Mouse (Mus musculus): ENCODE measurements around the gene S100a4. TPM values are rescaled to one million over a fixed set of nuclear protein-coding genes. Genes with fewer than 3 reads are reported as not detected.

Gene S100a4
- total and polyA plus RNA-seq, 3 experiments, result 1.1 TPM; not detected in 2

DNA sequence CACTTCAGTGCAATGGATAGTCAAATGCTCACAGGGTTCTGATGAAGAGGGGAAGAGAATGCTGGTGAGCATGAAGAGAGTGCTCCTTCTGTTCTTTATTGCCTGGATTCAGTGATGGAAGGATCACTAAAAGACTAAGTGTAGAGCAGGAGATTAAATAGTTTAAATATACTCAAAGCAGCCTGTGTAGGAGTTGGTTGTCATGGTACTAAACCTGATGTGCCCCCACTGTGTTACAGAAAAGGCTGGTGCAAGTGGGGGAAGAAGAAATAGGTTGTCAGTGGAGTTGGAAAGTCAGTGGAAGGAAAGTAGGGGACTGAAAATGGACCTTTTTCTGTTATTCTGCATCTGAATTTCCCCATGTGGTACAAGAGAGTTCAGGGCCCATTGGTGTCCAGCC lies 45.4 kb downstream of the S100a4 start:
- dilution Hi-C loops (cut with MboI; ENCODE audit: extremely low pct_ligation_motif_present, extremely low pct_unique_long_range_greater_than_20kb, low sequenced_read_pairs) (no loop called here), in situ Hi-C loops (cut with MboI; ENCODE audit: low pct_ligation_motif_present, low pct_unique_long_range_greater_than_20kb, low sequenced_read_pairs) (no loop called here)
- no peaks in the 10 kb centered on the region for H3K36me3 ChIP-seq (replicated peaks in 1 of 2; ENCODE audit: control insufficient read depth in 1 of 2, insufficient read depth in 1 of 2, low read length in 1 of 2)
- DNase-seq (ENCODE audit: extremely low read depth), result no peak
- no peaks in the 10 kb centered on the region for H3K4me1 ChIP-seq (ENCODE audit: control insufficient read depth in 1 of 2, insufficient read depth in 2 of 2)
- no peak overlapping the region for H3K4me2 ChIP-seq (ENCODE audit: insufficient read depth, low read depth, poor library complexity, severe bottlenecking)
- no peaks in the 10 kb centered on the region for H3K9me3 ChIP-seq (replicated peaks; ENCODE audit: low read length)
- no peak overlapping the region for H3K27ac ChIP-seq (ENCODE audit: insufficient read depth, low read depth)
- H3K4me3 ChIP-seq (replicated peaks in 1 of 3; ENCODE audit: low read depth in 2 of 3, low read length in 2 of 3, poor library complexity in 1 of 3), result no peak overlapping the region
- TF ChIP-seq CHD2 (IDR thresholded peaks at IDR 0.05; ENCODE audit: low read length), result no peak
- no peak for TF ChIP-seq ZNF384 (IDR thresholded peaks at IDR 0.05; ENCODE audit: low read depth, low read length)
- no peak for TF ChIP-seq CHD1 (IDR thresholded peaks at IDR 0.05; ENCODE audit: low read depth, low read length)
- TF ChIP-seq JUND (conservative IDR thresholded peaks at IDR 0.05; ENCODE audit: low read depth, low read length), result no peak
- no peak for TF ChIP-seq ETS1 (conservative IDR thresholded peaks at IDR 0.05; ENCODE audit: low read depth, low read length)
- no peak for TF ChIP-seq CTCF (conservative IDR thresholded peaks at IDR 0.05 in 1 of 2, IDR thresholded peaks at IDR 0.05 in 1 of 2; ENCODE audit: low read depth in 2 of 2, low read length in 2 of 2)
- TF ChIP-seq HCFC1 (IDR thresholded peaks at IDR 0.05; ENCODE audit: low read depth, low read length), result no peak
- TF ChIP-seq RAD21 (IDR thresholded peaks at IDR 0.05; ENCODE audit: low read depth, low read length), result no peak
- no peak for TF ChIP-seq RCOR1 (conservative IDR thresholded peaks at IDR 0.05; ENCODE audit: low read depth, low read length)
- TF ChIP-seq USF1 (IDR thresholded peaks at IDR 0.05; ENCODE audit: low read depth, low read length), result no peak
- peaks cover 54% of the 10 kb centered on the region for H3K27me3 ChIP-seq (replicated peaks)
- no peaks in the 10 kb centered on the region for H3K79me2 ChIP-seq (replicated peaks; ENCODE audit: control insufficient read depth, extremely low read depth, insufficient read depth, poor library complexity, severe bottlenecking)
- H3K9ac ChIP-seq (ENCODE audit: insufficient read depth, low read depth), result no peak overlapping the region

DNA sequence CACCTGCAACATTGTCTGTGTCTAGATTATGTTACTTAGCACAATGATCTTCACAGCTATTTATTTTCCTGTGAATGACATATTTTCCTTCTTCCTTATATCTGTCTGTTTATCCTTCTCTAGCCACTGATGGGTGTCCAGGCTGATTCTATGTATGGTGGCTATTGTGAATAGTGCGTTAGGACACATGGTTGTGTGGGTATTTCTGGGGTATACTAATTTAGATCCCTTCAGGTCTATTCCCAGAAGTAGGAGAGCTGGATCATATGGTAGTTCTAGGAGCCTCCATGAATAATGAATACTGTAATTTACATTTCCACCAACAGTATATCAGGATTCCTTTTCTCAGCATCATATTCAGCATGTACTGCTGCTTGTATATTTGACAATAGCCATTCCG lies 46.3 kb downstream of the S100a4 start:
- no peak overlapping the region for H3K4me2 ChIP-seq (ENCODE audit: insufficient read depth, low read depth, poor library complexity, severe bottlenecking)

DNA sequence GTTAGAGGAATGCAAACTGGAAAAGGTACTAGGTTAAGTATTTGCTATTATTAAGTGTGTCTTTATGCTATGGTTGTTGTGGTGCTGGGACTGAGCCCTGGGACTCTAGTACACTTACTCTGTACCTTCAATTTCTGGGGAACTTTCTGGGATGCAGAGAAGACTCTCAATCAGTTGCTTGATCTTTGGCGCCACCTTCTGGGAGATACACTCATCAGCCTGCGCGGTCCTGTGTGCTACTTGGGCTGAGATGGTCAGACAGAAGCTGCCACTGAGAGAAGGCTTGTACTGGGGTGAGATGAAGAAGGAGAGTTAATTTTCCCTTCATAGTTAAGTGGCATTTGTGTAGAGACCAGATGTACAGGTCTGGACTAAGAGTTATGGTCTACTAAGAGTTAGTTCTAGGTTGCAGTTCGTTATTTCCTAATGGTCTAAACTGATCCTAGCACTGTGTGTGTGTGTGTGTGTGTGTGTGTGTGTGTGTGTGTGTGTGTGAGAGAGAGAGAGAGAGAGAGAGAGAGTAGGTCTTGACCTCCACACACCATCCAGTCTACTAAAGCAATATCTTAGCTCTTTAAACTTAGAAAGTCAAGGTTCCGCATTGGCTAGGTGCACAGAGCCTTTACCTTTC lies 49.4 kb downstream of the S100a4 start:
- peak; percentile 55 for DNase-seq (ENCODE audit: extremely low read depth)
- Histone ChIP-seq H3K36me3 (replicated peaks in 1 of 2; ENCODE audit: control insufficient read depth in 1 of 2, insufficient read depth in 1 of 2, low read length in 1 of 2) (no peaks in the 10 kb centered on the region), H3K4me1 (ENCODE audit: control insufficient read depth in 1 of 2, insufficient read depth in 2 of 2) (peaks cover 0 to 5% of the 10 kb centered on the region in 2 experiments; a peak in 2 of 4 replicates), H3K27ac (ENCODE audit: insufficient read depth, low read depth) (no peak overlapping the region), H3K4me3 (replicated peaks in 1 of 3; ENCODE audit: low read depth in 2 of 3, low read length in 2 of 3, poor library complexity in 1 of 3) (no peak overlapping the region), H3K9me3 (replicated peaks; ENCODE audit: low read length) (no peaks in the 10 kb centered on the region), H3K79me2 (replicated peaks; ENCODE audit: control insufficient read depth, extremely low read depth, insufficient read depth, poor library complexity, severe bottlenecking) (no peaks in the 10 kb centered on the region), H3K4me2 (ENCODE audit: insufficient read depth, low read depth, poor library complexity, severe bottlenecking) (no peak overlapping the region), H3K27me3 (replicated peaks) (peaks cover 59% of the 10 kb centered on the region), H3K9ac (ENCODE audit: insufficient read depth, low read depth) (no peak overlapping the region)
- in situ Hi-C loops (cut with MboI; ENCODE audit: low pct_ligation_motif_present, low pct_unique_long_range_greater_than_20kb, low sequenced_read_pairs) (no loop called here), dilution Hi-C loops (cut with MboI; ENCODE audit: extremely low pct_ligation_motif_present, extremely low pct_unique_long_range_greater_than_20kb, low sequenced_read_pairs) (no loop called here)
- TF ChIP-seq CHD1 (IDR thresholded peaks at IDR 0.05; ENCODE audit: low read depth, low read length), result no peak
- peak; percentile 47 to 91; a peak in 3 of 4 replicates for TF ChIP-seq CTCF (conservative IDR thresholded peaks at IDR 0.05 in 1 of 2, IDR thresholded peaks at IDR 0.05 in 1 of 2; ENCODE audit: low read depth in 2 of 2, low read length in 2 of 2)
- TF ChIP-seq JUND (conservative IDR thresholded peaks at IDR 0.05; ENCODE audit: low read depth, low read length), result no peak
- TF ChIP-seq MEF2A (IDR thresholded peaks at IDR 0.05; ENCODE audit: borderline replicate concordance, low read depth, low read length), result no peak
- no peak for TF ChIP-seq MAZ (IDR thresholded peaks at IDR 0.05; ENCODE audit: low read depth, low read length)
- TF ChIP-seq NELFE (IDR thresholded peaks at IDR 0.05; ENCODE audit: low read depth, low read length), result 0 out of 2 replicates have a peak, but pooled peaks have one; percentile 17
- no peak for TF ChIP-seq POLR2A (IDR thresholded peaks at IDR 0.05; ENCODE audit: low read depth, low read length)
- no peak for TF ChIP-seq USF2 (conservative IDR thresholded peaks at IDR 0.05; ENCODE audit: low read depth, low read length)
- no peak for TF ChIP-seq BHLHE40 (IDR thresholded peaks at IDR 0.05; ENCODE audit: low read depth, low read length)
- TF ChIP-seq ETS1 (conservative IDR thresholded peaks at IDR 0.05; ENCODE audit: low read depth, low read length), result no peak
- peak; percentile 78 for TF ChIP-seq RAD21 (IDR thresholded peaks at IDR 0.05; ENCODE audit: low read depth, low read length)
- no peak for TF ChIP-seq CHD2 (IDR thresholded peaks at IDR 0.05; ENCODE audit: low read length)
- no peak for TF ChIP-seq MYC (IDR thresholded peaks at IDR 0.05; ENCODE audit: low read depth, low read length)
- no peak for TF ChIP-seq POLR2AphosphoS2 (IDR thresholded peaks at IDR 0.05; ENCODE audit: low read depth, low read length)
- no peak for TF ChIP-seq TBP (conservative IDR thresholded peaks at IDR 0.05; ENCODE audit: low read depth, low read length)
- no peak for TF ChIP-seq HCFC1 (IDR thresholded peaks at IDR 0.05; ENCODE audit: low read depth, low read length)
- TF ChIP-seq SIN3A (IDR thresholded peaks at IDR 0.05; ENCODE audit: low read length), result no peak
- TF ChIP-seq UBTF (IDR thresholded peaks at IDR 0.05; ENCODE audit: low read depth, low read length), result no peak
- TF ChIP-seq GABPA (IDR thresholded peaks at IDR 0.05; ENCODE audit: insufficient replicate concordance, low read depth, low read length), result no peak
- 0 out of 2 replicates have a peak, but pooled peaks have one; percentile 30 for TF ChIP-seq NRF1 (IDR thresholded peaks at IDR 0.05; ENCODE audit: low read depth, low read length)

More for the DNA sequence above, 46.3 kb downstream of the S100a4 start:
- no peaks in the 10 kb centered on the region for H3K4me1 ChIP-seq (ENCODE audit: control insufficient read depth in 1 of 2, insufficient read depth in 2 of 2)
- H3K9ac ChIP-seq (ENCODE audit: insufficient read depth, low read depth), result no peak overlapping the region
- TF ChIP-seq EP300 (IDR thresholded peaks at IDR 0.05; ENCODE audit: low read length), result no peak
- no peak for TF ChIP-seq ZC3H11A (IDR thresholded peaks at IDR 0.05; ENCODE audit: low read depth, low read length)
- in situ Hi-C loops (cut with MboI; ENCODE audit: low pct_ligation_motif_present, low pct_unique_long_range_greater_than_20kb, low sequenced_read_pairs) (no loop called here), dilution Hi-C loops (cut with MboI; ENCODE audit: extremely low pct_ligation_motif_present, extremely low pct_unique_long_range_greater_than_20kb, low sequenced_read_pairs) (no loop called here)
- no peaks in the 10 kb centered on the region for H3K9me3 ChIP-seq (replicated peaks; ENCODE audit: low read length)
- H3K36me3 ChIP-seq (replicated peaks in 1 of 2; ENCODE audit: control insufficient read depth in 1 of 2, insufficient read depth in 1 of 2, low read length in 1 of 2), result no peaks in the 10 kb centered on the region
- no peak overlapping the region for H3K27ac ChIP-seq (ENCODE audit: insufficient read depth, low read depth)
- DNase-seq (ENCODE audit: extremely low read depth), result no peak
- no peak overlapping the region for H3K4me3 ChIP-seq (replicated peaks in 1 of 3; ENCODE audit: low read depth in 2 of 3, low read length in 2 of 3, poor library complexity in 1 of 3)
- peaks cover 60% of the 10 kb centered on the region for H3K27me3 ChIP-seq (replicated peaks)
- H3K79me2 ChIP-seq (replicated peaks; ENCODE audit: control insufficient read depth, extremely low read depth, insufficient read depth, poor library complexity, severe bottlenecking), result no peaks in the 10 kb centered on the region

All from CH12.LX (cell line).